Mouse (Mus musculus): ENCODE results near the gene Hoxa7.

DNA sequence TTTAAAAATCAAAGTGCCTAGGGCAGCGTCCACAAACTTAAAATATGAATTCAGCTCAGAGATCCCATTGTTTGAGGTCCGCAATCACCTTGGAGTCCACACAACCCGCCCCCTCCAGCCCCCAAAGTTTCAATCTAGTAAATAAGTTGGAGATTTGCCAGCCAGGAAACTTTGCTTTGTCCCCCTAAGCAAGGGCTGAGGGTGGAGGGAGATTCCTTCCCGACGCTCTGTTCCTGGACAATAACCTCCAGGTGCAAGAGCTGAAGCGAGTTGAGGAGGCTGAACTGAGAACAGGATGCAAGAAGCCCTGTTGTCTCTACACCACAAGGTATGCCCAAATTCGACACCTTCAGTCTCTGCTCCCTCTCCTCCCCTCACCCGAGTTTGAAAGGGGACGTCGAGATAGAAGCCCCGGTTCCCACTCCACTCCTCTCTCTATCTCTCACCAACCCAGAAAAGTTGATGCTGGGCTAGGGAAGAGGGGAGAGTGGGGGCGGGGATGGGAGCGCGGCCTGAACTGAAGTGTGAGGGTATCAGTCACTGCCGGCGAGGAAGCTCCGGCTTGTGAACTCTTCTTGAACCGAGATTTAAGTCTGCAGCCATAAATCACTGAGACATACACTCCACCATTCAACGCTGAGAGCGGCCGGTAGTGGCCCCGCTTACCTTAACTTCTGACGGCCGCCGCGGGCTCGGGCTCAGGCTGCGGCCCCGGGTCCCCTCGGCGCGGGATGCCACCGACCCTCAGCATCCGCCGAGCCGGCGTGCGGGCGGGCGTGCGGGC is 46.5 kb downstream of the Hoxa7 start:
- TF ChIP-seq E2F4 (IDR thresholded peaks at IDR 0.05; ENCODE audit: insufficient read depth): no peak
- no peak for TF ChIP-seq POLR2A (IDR thresholded peaks at IDR 0.05; ENCODE audit: insufficient read length, low read depth)

Measured in myocyte (in vitro differentiated cells).